Mouse (Mus musculus): ENCODE measurements around the gene Scrn3. TPM values are rescaled to one million over a fixed set of nuclear protein-coding genes. Genes with fewer than 3 reads are reported as not detected.

Scrn3 gene
- polyA plus RNA-seq, 1 experiment from 2014 or later, result 7.8 TPM

DNA sequence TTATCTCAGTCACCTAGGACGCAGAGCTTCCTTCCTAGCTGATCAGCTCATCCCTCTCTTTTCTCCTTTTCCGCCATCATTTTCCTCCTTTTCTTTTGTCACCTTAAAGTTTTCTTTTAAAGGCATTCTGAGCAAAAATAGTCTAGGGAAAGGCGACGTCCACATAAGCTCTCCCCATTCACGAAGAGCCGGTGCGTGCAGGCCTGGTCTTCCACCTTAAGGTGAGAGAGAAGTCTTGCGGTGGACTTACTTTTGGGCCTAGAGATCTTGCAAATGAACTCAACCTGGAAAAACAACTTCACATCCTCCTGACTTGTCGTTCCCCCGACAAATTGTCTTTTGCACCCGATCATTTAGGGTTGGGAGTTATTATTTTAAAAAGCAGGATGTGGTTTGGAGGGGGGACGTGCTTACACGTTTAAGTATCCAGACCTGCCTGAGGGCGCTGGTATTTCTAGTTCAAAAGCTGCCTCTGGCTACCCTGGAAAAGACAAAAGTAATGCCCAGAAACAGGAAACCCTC lies 42.3 kb upstream of the Scrn3 start:
- H3K9me3 ChIP-seq (ENCODE audit: control insufficient read depth), result no peaks in the 10 kb centered on the region
- 5% methylated on average over 13 of the region's 14 CpGs for WGBS
- ATAC-seq, result no peak

DNA sequence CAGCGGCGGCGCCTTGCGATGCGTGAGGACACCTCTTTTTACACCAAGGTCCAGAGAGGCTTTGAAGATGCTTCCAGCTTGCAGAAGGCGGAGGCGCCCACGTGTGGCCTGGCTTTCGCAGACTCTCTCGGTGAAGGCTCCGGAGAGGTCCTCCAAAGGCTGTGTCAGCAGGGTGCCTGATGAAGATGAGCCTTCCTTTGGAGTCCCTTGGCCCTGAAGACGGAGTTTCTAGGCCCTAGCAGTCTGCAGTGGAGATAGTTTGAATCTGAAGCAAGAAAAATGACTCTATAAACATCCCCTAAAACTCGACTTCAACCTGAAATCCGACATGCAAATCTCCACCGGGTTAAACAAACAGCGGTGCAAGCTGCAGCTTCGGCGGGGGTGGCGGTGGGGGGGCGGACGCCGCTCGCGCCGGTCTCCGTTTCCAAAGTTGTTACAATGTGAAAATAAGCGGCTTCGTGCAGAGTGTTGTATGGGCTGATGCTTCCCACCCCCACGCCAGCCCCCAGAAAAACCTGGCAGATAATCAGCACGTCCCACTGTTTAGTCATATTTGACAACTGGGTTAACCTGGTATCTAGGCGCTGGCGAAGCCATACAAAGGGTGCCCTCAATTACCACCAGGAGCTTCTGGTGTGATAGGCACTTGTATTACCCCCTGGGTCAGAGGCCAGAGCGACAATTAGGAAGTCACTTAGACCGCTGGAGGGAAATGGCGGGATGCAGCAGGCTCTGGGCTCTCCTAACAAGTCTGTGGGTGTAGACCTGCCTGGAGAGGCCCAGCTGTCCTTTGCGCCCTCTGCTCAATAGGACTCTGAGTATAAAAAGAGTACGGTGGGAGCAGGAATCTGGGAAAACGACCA lies 41.6 kb upstream of the Scrn3 start:
- H3K27me3 ChIP-seq (replicated peaks; ENCODE audit: control insufficient read depth, insufficient read depth, low read length), result peaks cover 88% of the 10 kb centered on the region
- H3K27ac ChIP-seq (ENCODE audit: low read depth, low read length), result no peak overlapping the region
- H3K4me3 ChIP-seq (ENCODE audit: low read depth, low read length), result no peak overlapping the region
- peaks cover 14% of the 10 kb centered on the region; the same call in 1 of the 2 replicates for H3K4me1 ChIP-seq (replicated peaks; ENCODE audit: control insufficient read depth, insufficient read depth, low read length)
- TF ChIP-seq CTCF (IDR thresholded peaks at IDR 0.05; ENCODE audit: low read depth), result peak; percentile 49
- no peaks in the 10 kb centered on the region for H3K36me3 ChIP-seq (ENCODE audit: control insufficient read depth, insufficient read depth)
- H3K9ac ChIP-seq (ENCODE audit: low read depth, low read length), result no peak overlapping the region
- no peak overlapping the region for H3K4me2 ChIP-seq (replicated peaks; ENCODE audit: low read depth)
- no peak for ATAC-seq
- no peaks in the 10 kb centered on the region for H3K9me3 ChIP-seq (ENCODE audit: control insufficient read depth)
- WGBS, result 2% methylated on average over 38 of the region's 38 CpGs

More for the DNA sequence above, 42.3 kb upstream of the Scrn3 start:
- Histone ChIP-seq H3K4me2 (replicated peaks; ENCODE audit: low read depth) (no peak overlapping the region), H3K27ac (ENCODE audit: low read depth, low read length) (no peak overlapping the region), H3K36me3 (ENCODE audit: control insufficient read depth, insufficient read depth) (no peaks in the 10 kb centered on the region), H3K9ac (ENCODE audit: low read depth, low read length) (no peak overlapping the region), H3K27me3 (replicated peaks; ENCODE audit: control insufficient read depth, insufficient read depth, low read length) (peaks cover 92% of the 10 kb centered on the region), H3K4me1 (replicated peaks; ENCODE audit: control insufficient read depth, insufficient read depth, low read length) (peaks cover 14% of the 10 kb centered on the region; the same call in 1 of the 2 replicates), H3K4me3 (ENCODE audit: low read depth, low read length) (0 out of 2 replicates have a peak overlapping the region, but pooled peaks have one; percentile 2)
- TF ChIP-seq CTCF (IDR thresholded peaks at IDR 0.05; ENCODE audit: low read depth), result no peak

DNA sequence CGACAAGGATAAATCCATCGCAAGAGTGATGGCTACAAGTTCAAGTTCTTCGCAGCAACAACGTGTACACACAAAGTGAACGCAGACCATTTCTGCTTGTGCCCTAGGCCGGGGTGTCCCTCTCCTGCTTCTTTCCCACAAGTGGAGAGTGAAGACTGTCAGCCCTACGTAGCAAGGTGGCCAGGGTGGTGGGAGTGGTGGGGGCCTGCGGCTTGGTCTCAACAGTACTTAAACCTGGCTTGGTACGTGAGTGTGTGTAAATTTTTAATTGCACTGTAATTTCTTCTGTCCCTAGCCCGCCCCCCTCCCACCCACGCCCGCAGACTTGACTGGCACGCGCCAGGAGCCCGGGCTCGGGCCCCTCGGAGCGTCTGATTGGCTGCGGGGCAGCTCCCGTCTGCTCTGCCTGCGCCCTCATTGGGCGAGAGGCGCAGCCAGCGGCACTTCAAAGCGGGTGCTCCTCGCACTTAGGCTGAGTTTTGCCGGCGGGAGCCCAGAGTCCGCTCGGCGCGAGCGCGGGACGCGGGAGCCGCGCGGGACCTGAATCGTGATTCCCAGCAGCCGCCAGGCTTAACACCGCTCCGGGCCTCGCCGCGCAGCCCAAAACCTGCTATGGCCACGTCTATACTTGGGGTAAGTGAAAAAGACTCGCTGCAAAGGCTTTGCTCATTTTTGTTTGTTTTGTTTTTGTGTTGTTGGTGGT lies 40.8 kb upstream of the Scrn3 start, which contains the start of gene Sp9:
TSS of gene Sp9 (plus strand) at position 467 of the 703 bp plus-strand sequence.
- peaks cover 88% of the 10 kb centered on the region for H3K27me3 ChIP-seq (replicated peaks; ENCODE audit: control insufficient read depth, insufficient read depth, low read length)
- H3K27ac ChIP-seq (ENCODE audit: low read depth, low read length), result no peak within 1 kb of the TSS
- peaks cover 14% of the 10 kb centered on the region; the same call in 1 of the 2 replicates for H3K4me1 ChIP-seq (replicated peaks; ENCODE audit: control insufficient read depth, insufficient read depth, low read length)
- peak within 1 kb of the TSS; percentile 64 for H3K4me2 ChIP-seq (replicated peaks; ENCODE audit: low read depth)
- no peak for ATAC-seq
- no peaks in the 10 kb centered on the region for H3K36me3 ChIP-seq (ENCODE audit: control insufficient read depth, insufficient read depth)
- no peaks in the 10 kb centered on the region for H3K9me3 ChIP-seq (ENCODE audit: control insufficient read depth)
- TF ChIP-seq CTCF (IDR thresholded peaks at IDR 0.05; ENCODE audit: low read depth), result no peak
- peak within 1 kb of the TSS; percentile 44 for H3K4me3 ChIP-seq (ENCODE audit: low read depth, low read length)
- H3K9ac ChIP-seq (ENCODE audit: low read depth, low read length), result peak within 1 kb of the TSS; percentile 0; the same call in 1 of the 2 replicates
- WGBS, result under 1% methylated on average over 48 of the region's 48 CpGs

DNA sequence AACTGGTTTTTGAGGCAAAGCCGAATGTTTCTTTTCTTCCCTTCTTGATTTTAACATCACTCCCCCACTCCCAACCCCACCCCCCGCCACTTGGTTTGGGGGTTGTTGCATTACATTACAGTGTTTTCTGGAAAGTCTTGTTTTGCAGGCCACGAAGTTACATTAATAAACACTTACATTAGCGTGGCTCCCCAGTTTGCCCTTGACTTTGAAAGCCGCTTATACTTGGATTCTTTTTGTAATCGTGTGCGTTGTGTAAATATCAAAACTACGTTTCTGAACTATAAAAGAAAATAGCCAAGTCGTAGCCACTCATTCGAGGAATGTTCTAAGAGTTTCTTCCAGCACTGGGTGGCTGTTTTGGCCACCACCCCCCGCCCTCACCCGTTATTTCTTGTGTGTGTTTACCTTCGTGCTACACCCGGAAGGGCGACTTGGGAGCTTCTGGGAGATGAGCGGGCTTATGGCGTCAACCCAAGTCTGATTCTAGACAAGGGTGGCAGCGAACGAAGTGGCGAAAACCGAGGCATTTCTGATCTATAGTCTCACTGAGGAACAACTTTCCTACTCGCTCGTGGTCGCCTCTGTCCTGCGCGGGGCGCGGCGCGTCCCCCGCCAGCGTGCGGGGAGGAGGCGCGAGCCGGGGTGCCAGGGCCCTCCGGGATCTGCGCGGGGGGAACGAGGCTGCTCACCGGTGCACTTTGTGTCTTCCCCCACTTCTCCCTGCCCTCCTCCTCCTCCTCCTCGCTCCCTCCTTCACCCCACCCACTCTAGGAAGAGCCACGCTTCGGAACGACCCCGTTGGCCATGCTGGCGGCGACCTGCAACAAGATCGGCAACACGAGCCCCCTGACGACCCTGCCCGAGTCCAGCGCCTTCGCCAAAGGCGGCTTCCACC lies 39.8 kb upstream of the Scrn3 start:
- Histone ChIP-seq H3K9ac (ENCODE audit: low read depth, low read length) (peak overlapping the region; percentile 0; the same call in 1 of the 2 replicates), H3K27ac (ENCODE audit: low read depth, low read length) (no peak overlapping the region), H3K9me3 (ENCODE audit: control insufficient read depth) (no peaks in the 10 kb centered on the region), H3K4me1 (replicated peaks; ENCODE audit: control insufficient read depth, insufficient read depth, low read length) (peaks cover 14% of the 10 kb centered on the region; the same call in 1 of the 2 replicates), H3K27me3 (replicated peaks; ENCODE audit: control insufficient read depth, insufficient read depth, low read length) (peaks cover 90% of the 10 kb centered on the region), H3K36me3 (ENCODE audit: control insufficient read depth, insufficient read depth) (no peaks in the 10 kb centered on the region), H3K4me3 (ENCODE audit: low read depth, low read length) (peak overlapping the region; percentile 44), H3K4me2 (replicated peaks; ENCODE audit: low read depth) (peak overlapping the region; percentile 64)
- ATAC-seq, result no peak
- WGBS, result 1% methylated on average over 53 of the region's 55 CpGs
- no peak for TF ChIP-seq CTCF (IDR thresholded peaks at IDR 0.05; ENCODE audit: low read depth)

DNA sequence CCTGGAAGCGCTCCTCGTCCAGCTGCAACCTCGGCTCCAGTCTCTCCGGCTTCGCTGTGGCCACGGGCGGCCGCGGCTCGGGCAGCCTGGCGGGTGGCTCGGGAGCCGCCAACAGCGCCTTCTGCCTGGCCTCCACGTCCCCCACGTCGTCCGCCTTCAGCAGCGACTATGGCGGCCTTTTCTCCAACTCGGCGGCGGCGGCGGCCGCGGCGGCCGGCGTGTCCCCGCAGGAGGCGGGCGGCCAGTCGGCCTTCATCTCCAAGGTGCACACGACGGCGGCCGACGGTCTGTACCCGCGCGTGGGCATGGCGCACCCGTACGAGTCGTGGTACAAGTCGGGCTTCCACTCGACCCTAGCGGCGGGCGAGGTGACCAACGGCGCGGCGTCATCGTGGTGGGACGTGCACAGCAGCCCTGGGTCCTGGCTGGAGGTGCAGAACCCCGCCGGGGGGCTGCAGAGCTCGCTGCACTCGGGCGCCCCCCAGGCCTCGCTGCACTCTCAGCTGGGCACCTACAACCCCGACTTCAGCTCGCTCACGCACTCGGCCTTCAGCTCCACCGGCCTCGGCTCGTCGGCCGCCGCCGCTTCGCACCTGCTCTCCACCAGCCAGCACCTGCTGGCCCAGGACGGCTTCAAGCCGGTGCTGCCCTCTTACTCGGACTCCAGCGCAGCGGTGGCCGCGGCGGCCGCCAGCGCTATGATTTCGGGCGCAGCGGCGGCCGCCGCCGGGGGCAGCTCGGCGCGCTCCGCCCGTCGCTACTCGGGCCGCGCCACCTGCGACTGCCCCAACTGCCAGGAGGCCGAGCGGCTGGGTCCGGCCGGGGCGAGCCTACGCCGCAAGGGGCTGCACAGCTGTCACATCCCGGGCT lies 38.9 kb upstream of the Scrn3 start:
- under 1% methylated on average over 110 of the region's 110 CpGs for WGBS
- peak; percentile 35; the same call in 1 of the 2 replicates for ATAC-seq
- Histone ChIP-seq H3K4me1 (replicated peaks; ENCODE audit: control insufficient read depth, insufficient read depth, low read length) (peaks cover 14% of the 10 kb centered on the region; the same call in 1 of the 2 replicates), H3K4me3 (ENCODE audit: low read depth, low read length) (peak overlapping the region; percentile 44), H3K4me2 (replicated peaks; ENCODE audit: low read depth) (peak overlapping the region; percentile 64), H3K36me3 (ENCODE audit: control insufficient read depth, insufficient read depth) (no peaks in the 10 kb centered on the region), H3K9me3 (ENCODE audit: control insufficient read depth) (no peaks in the 10 kb centered on the region), H3K9ac (ENCODE audit: low read depth, low read length) (peak overlapping the region; percentile 0; the same call in 1 of the 2 replicates), H3K27ac (ENCODE audit: low read depth, low read length) (no peak overlapping the region), H3K27me3 (replicated peaks; ENCODE audit: control insufficient read depth, insufficient read depth, low read length) (peaks cover 87% of the 10 kb centered on the region)
- TF ChIP-seq CTCF (IDR thresholded peaks at IDR 0.05; ENCODE audit: low read depth), result no peak
